Mouse (Mus musculus): Measurements from ENCODE around the gene Clasp1.

DNA sequence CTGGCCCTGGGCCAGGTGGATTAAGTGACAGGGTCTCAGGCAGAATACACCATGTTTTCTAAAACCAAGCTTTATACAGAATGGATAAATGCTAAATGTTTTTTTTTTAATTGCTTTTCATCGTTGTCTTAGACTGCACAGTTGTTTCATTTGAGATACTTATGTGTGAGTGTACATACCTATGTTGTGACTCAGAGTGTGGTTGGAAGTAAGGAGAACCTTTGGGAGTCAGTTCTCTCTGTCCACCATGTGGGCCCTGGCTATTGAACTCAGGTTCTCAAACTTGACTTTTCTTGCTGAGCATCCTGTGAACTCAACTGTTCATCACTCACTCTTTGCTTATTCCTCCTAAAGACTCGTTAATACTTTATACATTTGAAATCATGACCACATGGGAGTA is 58.3 kb downstream of the Clasp1 start:
- TF ChIP-seq CTCF (IDR thresholded peaks at IDR 0.05; ENCODE audit: borderline replicate concordance, insufficient read depth, low read length) (no peak), POLR2A (IDR thresholded peaks at IDR 0.05; ENCODE audit: low read depth, low read length) (no peak)
